Mouse (Mus musculus): ENCODE measurements around the gene Rasa4. TPM values are rescaled to one million over a fixed set of nuclear protein-coding genes. Genes with fewer than 3 reads are reported as not detected.
"Not testable (repeated sequence)": the region's sequence is repeated elsewhere in the genome, so short reads cannot be mapped to it uniquely, and the experiment has no call there.

Rasa4 gene
- 1 to 10 TPM; 7.4 TPM for total RNA-seq (2021)
- long read RNA-seq, experiment 1, transcript Rasa4-201 (21 exons, 2,914 nt), result major isoform, 6 of 11 reads
- long read RNA-seq, experiment 1, partial matches to known transcripts, result 1 of 11 reads
- long read RNA-seq, experiment 1, other reads (novel, unspliced or antisense), result 3 of 11 reads
- long read RNA-seq, experiment 2, transcript Rasa4-201 (21 exons, 2,914 nt), result major isoform, 5 of 12 reads
- long read RNA-seq, experiment 2, partial matches to known transcripts, result 2 of 12 reads
- long read RNA-seq, experiment 2, other reads (novel, unspliced or antisense), result 4 of 12 reads

DNA sequence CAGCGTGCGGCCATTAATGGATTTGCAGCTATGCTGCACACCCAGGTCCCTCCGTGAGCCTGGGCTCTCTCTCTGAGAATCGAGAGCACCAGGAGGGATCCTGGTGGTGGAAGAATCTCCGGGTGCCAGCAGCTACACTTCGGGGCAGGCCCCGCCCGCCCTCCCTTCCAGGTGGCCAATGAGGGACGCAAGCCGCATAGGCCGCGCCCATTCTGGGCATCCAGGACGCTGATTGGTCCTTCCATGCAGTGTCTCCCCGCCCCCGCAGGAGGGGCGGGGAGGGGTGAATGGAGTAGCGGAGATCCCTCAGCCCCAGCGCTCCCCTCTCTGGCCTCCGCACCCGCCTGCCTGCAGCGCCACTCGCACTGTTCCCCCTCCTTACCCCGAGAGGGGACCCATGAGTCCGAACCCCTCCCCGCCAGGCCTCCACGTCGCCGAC, at the start of gene Rasa4:
Gene Rasa4 (plus strand): TSS at position 248 of the 439 bp plus-strand sequence.
- DNase-seq (ENCODE audit: low spot score in 2 of 2), result peak; percentile 89 to 92

DNA sequence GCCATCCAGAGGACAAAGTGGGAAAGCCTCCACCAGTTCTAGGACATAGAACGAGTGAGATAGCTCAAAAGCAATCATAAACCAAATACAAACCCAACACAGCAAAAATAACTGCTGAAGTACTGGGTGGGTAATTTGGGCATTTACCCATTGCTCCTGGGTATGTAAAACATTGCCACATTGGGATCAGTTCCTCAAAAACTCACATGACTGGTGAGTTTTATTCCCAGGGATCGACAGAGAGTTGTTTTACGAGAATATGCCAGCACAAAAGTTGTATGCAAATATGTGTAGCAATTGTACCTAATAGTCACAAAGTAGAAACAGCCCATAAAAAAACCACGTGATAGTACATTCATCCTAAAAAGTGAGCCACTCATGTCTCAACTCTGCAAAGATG, 48.8 kb upstream of the Rasa4 start:
- no peak for DNase-seq (ENCODE audit: low spot score in 2 of 2)

DNA sequence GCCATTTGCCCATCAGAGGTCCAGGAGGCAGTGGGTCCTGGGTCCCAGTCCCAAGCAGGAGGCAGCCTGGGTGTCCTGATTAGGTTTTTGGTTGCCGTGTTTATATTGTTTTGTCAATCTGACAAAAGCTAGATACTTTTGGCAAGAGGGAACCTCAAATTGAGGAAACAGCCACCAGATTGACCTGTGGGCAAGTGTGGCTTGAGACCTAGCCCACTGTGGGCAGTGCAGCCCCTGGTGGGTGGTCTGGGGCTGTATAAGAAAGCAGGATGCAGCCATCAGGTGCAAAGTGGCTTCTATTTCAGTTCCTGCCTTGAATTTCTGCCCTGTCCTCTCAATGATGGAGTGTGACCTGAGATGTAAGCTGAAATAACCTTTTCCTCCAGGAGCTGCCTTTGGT, 48.4 kb upstream of the Rasa4 start:
- DNase-seq (ENCODE audit: low spot score in 2 of 2), result no peak

DNA sequence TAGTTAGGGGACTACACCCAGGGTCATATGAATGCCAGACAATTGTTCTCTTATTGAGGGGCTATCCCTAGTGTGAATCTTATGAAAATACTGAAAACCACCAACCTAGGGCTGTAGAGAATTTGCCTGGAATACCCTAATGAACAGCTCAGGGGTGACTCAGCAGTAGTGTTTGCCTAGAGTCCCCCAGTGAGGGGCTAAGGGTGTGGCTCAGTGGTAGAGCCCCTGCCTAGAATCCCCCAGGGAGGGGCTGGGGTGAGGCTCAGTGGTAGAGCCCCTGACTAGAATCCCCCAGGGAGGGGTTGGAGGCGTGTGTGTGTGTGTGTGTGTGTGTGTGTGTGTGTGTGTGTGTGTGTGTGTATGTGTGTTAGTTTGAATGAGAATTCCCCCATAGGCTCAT, 47.0 kb upstream of the Rasa4 start:
- DNase-seq (ENCODE audit: low spot score in 2 of 2), result no peak

DNA sequence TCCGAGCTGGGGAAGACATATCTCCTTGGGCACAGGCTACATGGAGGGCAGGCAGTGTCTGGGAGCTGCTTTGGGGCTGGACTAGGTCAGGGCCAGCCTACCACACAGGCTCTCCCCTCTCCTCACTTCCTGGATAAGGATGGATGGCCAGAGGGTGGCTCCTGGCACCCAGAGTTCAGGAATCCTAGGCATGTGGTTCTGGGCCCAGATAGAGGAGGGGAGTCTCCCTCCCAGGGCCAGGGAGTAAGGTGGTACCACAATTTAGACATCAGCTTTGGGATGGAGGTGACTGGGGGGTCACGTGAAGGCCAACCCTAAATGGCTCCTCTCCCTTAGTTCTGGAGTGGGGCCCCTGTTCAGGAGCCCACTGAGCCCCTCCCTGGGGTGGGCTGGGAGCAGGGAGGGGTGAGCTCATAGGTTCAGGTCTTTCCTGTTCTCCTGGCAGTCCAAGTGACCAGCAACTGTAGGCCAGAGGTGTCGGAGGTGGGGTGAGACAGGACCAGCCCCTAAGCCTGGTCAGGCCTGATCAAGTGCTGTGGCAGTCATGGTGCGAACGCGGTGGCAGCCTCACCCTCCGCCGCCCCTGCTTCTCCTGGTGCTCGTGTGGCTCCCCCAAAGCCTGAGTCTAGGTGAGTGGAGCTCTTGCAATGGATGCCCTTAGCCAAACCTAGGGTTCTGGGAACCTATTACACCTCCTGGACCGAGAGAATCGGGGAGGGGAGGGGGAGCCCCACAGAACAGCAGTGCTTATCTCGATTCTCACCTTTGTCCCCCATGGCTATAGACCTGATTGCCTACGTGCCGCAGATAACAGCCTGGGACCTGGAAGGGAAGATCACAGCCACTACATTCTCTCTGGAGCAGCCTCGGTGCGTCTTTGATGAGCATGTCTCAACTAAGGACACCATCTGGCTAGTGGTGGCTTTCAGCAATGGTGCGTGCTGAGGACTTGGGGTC, 45.2 kb upstream of the Rasa4 start, which contains the start of gene Upk3b:
Gene Upk3b (plus strand): TSS at position 239 of the 957 bp plus-strand sequence.
- DNase-seq (ENCODE audit: low spot score in 2 of 2), result no peak

DNA sequence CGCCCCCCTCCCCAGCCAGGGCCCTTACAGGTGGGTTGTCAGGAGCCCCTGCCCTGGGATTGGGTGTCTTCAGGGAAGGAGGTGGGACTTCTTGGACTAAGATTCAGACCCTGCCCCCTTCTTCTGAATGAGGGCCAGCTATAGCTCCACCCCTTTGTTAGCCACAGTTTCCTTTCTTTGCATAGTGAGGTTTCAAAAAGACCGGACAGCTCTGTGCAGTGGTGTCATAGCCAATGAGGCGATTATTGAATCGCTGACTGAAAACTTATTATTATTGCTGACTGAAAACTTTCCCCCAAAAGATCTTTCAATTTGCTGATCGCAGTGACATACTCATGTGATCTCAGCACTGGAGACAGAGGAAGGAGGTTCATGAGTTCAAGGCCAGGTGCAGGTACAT, 43.5 kb upstream of the Rasa4 start:
- DNase-seq (ENCODE audit: low spot score in 2 of 2), result no peak

DNA sequence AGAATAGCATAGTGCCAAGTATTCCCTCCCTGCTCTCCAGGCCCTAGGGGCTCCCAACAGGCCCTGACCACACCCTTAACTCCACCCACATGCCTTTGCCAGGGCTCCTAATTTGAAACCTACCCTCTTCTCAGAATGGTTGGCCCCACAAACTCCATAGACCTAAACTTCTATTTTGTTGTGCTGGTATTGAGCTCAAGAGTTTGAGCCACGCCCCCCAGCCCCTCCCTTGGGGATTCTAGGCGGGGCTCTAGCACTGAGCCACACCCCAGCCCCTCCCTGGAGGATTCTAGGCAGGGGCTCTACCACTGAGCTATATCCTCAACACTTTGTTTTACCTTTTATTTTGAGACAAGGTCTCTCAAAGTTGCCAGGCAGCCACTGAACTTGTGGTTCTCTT, 42.5 kb upstream of the Rasa4 start:
- DNase-seq (ENCODE audit: low spot score in 2 of 2), result no peak

DNA sequence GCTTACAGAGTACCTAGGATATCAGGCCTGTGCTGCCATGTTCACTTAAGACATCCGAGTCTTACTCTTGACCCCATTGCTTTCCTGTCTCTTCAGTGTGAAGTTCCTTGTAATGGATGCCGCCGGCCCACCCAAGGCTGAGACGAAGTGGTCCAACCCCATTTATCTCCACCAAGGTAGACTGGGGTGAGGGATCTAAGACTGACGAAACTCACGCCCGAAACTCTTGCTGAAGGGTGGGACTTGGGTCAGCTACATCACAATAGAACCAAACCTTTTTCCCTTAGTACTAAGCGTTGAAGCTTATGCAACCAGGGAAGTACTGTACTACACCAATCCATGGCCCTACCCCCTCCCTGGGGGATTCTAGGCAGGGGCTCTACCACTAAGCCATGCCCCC, 42.0 kb upstream of the Rasa4 start:
- DNase-seq (ENCODE audit: low spot score in 2 of 2), result no peak

DNA sequence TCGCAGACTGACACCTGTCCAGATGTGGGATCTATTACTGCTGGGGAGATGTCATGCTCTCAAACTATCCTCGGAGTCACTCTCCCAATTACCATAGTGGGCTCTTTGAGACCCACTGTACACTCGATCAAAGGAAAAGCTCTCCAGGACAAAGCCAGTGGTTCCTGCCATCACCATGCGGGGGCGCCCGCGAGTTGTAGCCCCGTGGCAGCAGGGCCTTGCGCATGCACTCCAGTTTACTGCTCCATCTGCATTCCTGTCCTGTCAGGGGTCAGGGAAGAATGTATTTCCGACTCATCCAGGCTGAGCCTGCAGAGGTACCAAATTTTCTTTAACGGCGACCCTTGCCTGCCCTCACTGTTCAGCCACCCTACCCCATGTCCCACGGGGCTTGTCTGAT, 38.9 kb upstream of the Rasa4 start:
- no peak for DNase-seq (ENCODE audit: low spot score in 2 of 2)

DNA sequence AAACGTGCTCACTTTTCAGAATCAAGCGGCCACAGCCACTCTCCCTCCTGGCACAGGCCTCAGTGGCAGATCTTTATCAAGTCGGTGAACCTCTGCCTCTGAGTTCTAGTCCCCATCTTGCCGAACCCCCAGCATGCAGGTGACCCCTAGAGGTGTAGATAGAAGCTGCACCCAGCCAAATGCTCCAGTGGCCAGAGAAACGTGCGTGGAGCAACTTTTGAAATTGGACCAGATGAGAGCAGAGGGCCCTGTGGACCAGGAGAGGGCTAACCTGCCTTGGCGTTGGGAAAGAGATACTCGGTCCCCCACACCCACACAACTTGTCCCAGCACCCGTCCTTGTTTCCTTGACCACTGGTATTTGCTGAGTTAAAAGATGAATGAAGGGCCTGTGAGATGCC, 38.3 kb upstream of the Rasa4 start:
- no peak for DNase-seq (ENCODE audit: low spot score in 2 of 2)

DNA sequence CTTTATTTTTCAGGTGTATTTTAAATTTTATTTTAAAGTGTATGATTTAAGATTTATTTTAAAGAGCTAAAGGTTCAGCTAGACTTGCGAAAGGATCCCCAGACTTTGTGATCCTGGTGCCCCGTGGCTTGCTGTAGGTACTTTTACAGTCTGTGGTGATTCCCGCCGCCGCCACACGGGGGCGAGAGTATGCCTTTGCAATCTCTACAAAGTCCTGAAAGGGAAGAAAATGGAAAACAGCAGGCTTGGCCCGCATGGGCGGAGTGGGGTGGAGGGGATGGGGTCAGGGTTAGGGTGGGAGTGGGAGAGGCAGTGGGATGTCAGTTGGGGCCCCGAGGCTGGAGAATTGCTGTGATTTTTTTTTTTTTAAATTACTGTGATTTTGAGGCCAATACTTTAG, 37.7 kb upstream of the Rasa4 start:
- DNase-seq (ENCODE audit: low spot score in 2 of 2), result peak; percentile 73 to 85

DNA sequence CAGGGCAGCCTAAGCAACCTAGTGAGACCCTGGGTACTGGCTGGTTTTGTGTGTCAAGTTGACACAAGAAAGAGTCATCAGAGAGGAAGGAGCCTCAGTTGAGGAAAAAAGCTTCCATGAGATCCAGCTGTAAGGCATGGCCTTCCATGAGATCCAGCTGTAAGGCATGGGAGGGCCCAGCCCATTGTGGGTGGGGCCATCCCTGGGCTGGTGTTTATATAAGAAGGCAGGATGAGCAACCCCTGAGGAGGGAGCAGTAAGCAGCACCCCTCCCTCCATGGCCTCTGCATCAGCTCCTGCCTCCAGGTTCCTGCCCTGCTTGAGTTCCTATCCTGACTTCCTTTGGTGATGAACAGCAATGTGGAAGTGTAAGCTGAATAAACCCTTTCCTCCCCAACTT, 35.2 kb upstream of the Rasa4 start:
- not testable (repeated sequence) for DNase-seq (ENCODE audit: low spot score in 2 of 2)

DNA sequence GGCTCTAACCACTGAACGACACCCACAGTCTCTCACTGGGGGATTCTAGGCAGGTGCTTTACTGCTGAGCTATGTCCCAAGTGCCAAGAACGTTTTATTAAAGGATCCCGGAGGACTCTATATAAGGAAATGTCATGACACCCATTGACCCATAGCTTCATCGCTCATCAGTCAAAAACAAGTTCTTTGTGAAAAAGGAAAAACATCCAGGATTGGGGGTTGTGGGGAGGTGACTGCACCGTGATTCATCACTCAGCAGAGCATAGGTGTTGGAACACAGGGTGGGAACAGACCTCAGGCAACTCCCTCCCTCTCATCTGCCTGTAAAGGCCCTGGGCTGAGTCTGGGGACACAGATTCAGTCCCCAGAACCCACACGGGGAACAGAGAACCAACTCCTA, 33.8 kb upstream of the Rasa4 start:
- no peak for DNase-seq (ENCODE audit: low spot score in 2 of 2)

DNA sequence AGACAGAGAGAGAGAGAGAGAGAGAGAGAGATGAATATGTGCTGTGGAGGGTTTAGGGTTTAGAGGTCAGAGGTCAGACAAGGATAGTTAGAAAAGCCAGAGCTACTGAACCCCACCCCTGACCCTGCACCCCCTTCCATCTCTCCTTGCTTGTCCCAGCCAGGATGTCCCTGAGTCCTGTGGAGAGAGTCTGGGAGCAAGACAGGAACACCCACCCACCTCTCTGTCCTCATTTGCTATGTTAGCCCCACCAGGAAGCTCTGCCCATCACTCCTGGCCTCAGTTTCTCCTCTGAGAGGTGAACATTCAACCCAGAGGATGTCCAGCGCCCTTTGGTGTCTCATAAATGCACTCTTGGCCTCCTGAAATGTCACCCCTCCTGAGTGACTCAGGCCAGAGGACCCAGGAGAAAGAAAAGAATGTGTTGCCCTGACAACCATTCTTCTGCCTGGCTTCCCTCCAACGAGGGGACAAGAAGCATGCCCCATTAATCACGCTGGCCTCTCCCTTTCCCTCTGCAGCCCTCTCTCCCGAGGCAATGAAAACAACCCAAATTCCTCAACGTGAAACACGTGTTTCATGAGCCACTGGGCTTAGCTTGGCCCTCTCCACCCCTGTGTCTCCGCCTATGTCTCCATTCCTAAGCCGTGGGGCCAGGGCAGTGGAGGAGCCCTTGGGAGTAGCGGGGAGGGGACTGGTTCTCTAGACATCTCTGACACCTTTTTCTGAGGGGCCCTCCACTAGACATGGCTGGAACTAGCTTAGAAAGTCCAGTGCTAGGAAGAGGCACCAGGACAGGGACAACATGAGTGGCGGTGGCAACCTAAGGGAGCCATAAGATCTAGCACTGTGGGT, 32.3 kb upstream of the Rasa4 start:
- peak in 1 of 2 experiments; percentile 38 for DNase-seq (ENCODE audit: low spot score in 2 of 2)

DNA sequence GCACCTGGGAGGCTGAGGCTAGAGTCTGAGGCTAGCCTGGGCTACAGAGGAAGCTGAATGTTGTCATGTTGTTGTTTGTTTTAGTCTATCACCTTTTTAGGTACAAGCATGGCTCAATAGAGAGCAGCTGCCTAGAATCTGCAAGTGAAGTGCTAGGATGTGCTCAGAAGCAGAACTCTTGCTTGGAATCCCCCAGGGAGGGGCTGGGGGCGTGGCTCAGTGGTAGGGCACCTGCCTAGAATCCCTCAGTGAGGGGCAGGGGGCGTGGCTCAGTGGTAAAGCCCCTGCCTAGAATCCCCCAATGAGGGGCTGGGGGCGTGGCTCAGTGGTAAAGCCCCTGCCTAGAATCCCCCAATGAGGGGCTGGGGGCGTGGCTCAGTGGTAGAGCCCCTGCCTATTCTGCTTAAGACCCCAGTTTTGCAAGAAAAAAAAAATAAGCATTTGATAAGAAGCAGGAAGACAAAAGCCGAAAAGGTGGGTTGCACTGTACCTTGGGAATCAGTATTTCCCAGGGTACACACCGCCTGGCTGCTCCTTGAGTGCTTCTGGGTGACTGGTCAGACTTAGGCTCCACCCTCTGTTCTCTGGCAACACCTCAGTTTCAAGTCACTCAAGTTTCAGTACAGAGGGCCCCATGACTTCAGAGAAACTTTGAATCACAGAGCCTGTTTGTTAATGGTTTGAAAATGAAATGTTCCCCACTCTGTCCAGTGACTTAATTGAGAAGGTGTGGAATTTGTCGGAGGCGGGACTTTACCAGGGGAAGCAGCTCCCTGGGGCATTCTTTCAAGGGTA, 30.7 kb upstream of the Rasa4 start:
- DNase-seq (ENCODE audit: low spot score in 2 of 2), result no peak

DNA sequence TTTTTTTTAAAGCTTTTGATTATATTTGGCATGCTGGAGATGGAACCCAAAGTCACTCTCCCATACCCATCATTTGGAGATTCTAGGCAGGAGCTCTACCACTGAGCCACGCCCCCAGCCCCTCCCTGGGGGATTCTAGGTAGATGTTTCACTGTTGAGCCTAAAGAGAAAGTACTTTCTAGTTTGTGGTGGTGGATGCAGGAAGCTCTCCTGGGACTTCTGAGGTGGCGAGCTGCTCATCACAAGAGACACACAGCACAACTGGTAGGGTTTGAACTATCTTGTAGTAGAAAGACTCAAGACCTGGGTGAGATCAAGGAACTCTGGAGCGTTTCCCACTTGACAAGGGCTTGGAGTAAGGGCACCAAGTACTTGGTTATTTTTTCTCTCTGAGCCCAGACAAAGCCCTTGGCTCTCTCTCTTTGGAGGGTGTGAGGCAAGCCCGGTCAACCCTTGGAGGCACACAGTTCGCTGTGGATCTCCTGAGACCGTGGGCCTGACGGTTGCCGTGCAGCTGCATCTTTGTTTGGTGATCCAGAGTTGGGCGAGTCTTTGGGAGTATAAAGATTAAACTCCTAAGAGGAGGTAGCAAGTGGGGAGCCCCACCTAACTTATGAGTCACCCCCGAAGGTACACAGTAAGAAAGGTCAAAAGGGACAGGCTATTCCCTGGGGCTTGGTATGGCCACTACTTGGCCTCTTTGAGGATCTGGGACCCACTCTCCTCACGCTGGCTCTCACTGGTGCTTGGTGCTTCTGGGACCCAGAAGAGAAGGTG, 29.2 kb upstream of the Rasa4 start, which contains the start of gene Upk3bl:
Gene Upk3bl (plus strand): TSS at position 192 of the 777 bp plus-strand sequence.
- no peak for DNase-seq (ENCODE audit: low spot score in 2 of 2)

DNA sequence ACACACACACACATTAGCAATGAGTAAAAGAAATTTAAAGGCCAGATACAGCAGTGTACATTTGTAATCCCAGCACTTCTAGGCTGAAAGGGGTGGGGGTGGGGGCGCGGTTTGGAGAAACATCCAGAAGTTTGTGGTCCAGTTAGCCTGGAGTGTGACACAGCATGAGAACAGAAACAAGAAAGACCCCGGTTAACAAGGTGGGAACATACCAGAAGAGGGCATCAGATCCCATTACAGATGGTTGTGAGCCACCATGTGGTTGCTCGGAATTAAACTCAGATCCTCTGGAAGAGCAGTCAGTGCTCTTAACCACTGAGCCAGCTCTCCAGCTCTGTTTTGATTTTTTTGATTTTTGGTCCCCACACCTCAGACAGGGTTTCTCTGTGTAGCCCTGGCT, 27.7 kb upstream of the Rasa4 start:
- no peak for DNase-seq (ENCODE audit: low spot score in 2 of 2)

DNA sequence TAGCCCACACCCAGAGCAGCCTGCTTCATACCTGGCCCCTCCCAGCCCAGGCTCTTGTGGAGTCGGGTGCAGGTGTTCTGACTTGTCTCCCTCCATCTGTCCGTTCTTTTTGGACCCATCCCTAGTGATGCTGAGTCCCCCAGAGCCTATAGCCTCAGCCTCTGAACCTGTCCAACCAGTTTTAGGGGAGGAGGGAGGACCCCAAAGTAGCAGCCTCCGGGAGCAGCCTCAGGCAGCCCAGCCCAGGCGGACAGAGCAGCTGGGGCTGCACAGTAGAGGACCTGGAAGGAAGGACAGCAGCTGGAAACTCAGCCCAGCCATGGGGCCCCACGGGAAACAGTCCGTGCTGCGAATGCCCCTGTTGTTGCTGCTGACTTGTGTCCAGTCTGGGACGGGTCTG, 26.6 kb upstream of the Rasa4 start:
- no peak for DNase-seq (ENCODE audit: low spot score in 2 of 2)

DNA sequence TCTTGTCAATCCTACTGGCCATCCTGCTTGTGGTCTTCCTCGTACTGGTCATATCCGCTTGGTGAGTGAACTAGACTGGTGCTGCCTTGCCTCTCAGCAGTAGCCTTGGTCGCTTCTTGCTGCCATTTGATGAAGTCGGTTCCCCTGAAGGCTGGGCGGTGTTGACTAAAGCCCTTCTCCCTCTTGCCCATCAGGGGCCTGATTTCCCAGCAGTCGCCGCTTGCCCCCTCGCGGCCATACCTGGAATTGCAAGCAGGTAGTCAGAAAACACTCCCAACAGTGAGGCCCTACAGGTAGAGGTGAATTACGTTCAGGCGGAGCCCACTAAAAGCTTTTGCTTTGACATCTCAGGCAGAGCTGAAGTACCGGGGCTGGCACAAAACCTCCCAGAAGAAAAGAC, 22.1 kb upstream of the Rasa4 start:
- peak; percentile 68 to 77 for DNase-seq (ENCODE audit: low spot score in 2 of 2)

DNA sequence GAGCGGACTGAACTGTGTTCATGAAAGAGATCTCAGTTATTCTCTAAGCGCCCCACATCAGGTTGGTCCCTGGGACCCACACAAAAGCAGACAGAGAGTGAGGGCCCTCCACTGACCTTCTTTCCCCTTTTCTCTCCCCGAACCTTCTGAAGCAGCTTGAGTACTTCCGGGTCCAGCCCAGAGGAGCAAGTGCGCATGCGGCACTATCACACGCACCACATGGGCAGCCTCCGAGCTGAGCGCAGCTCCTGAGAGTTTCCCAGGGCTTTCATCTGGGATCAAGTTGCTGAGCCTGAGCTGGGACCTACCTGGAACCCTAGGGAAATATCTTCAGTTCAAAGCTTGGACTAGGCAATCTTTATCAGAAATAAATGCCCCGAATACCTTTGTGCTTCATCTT, 19.8 kb upstream of the Rasa4 start:
- DNase-seq (ENCODE audit: low spot score in 2 of 2), result no peak

All from gastrocnemius, postnatal 4 days (tissue).